Mouse (Mus musculus): ENCODE data around the gene Snx18. TPM values are rescaled to one million over a fixed set of nuclear protein-coding genes. Genes with fewer than 3 reads are reported as not detected.

Snx18 gene
- polyA plus RNA-seq, 1 experiment from 2014 or later, result 15.3 TPM

GRCm38 (mm10) chr13:113640944-113641597 is 22.7 kb upstream of the Snx18 start:
- no peaks in the 10 kb centered on the region for H3K4me1 ChIP-seq (replicated peaks; ENCODE audit: control insufficient read depth, insufficient read depth, low read length)
- no peaks in the 10 kb centered on the region for H3K9me3 ChIP-seq (ENCODE audit: control insufficient read depth, low read length)
- no peak for ATAC-seq (ENCODE audit: low read depth)
- H3K27ac ChIP-seq (ENCODE audit: low read length), result no peak overlapping the region
- WGBS, result 78% methylated on average over 11 of the region's 11 CpGs
- no peak overlapping the region for H3K4me2 ChIP-seq (ENCODE audit: low read depth, low read length)
- H3K36me3 ChIP-seq (ENCODE audit: control insufficient read depth, insufficient read depth, low read length), result no peaks in the 10 kb centered on the region
- H3K9ac ChIP-seq (ENCODE audit: low read length), result no peak overlapping the region
- no peak overlapping the region for H3K4me3 ChIP-seq (ENCODE audit: low read length)
- H3K27me3 ChIP-seq (ENCODE audit: control insufficient read depth, insufficient read depth, low read depth, low read length), result no peaks in the 10 kb centered on the region

GRCm38 (mm10) chr13:113638914-113639313 is 20.6 kb upstream of the Snx18 start:
- no peaks in the 10 kb centered on the region for H3K27me3 ChIP-seq (ENCODE audit: control insufficient read depth, insufficient read depth, low read depth, low read length)
- no peaks in the 10 kb centered on the region for H3K4me1 ChIP-seq (replicated peaks; ENCODE audit: control insufficient read depth, insufficient read depth, low read length)
- no peaks in the 10 kb centered on the region for H3K36me3 ChIP-seq (ENCODE audit: control insufficient read depth, insufficient read depth, low read length)
- H3K27ac ChIP-seq (ENCODE audit: low read length), result no peak overlapping the region
- no peak overlapping the region for H3K9ac ChIP-seq (ENCODE audit: low read length)
- no peak for ATAC-seq (ENCODE audit: low read depth)
- no peaks in the 10 kb centered on the region for H3K9me3 ChIP-seq (ENCODE audit: control insufficient read depth, low read length)
- WGBS, result 25% methylated on average over 7 of the region's 7 CpGs
- H3K4me3 ChIP-seq (ENCODE audit: low read length), result no peak overlapping the region
- no peak overlapping the region for H3K4me2 ChIP-seq (ENCODE audit: low read depth, low read length)

- Histone ChIP-seq H3K36me3 (ENCODE audit: control insufficient read depth, insufficient read depth, low read length) (no peaks in the 10 kb centered on the region), H3K27ac (ENCODE audit: low read length) (no peak overlapping the region), H3K9me3 (ENCODE audit: control insufficient read depth, low read length) (no peaks in the 10 kb centered on the region), H3K27me3 (ENCODE audit: control insufficient read depth, insufficient read depth, low read depth, low read length) (no peaks in the 10 kb centered on the region), H3K4me2 (ENCODE audit: low read depth, low read length) (no peak overlapping the region), H3K9ac (ENCODE audit: low read length) (no peak overlapping the region), H3K4me3 (ENCODE audit: low read length) (no peak overlapping the region), H3K4me1 (replicated peaks; ENCODE audit: control insufficient read depth, insufficient read depth, low read length) (no peaks in the 10 kb centered on the region)
- peak; percentile 26; the same call in 1 of the 2 replicates for ATAC-seq (ENCODE audit: low read depth)
- WGBS, result 66% methylated on average over 17 of the region's 17 CpGs
Observed at GRCm38 (mm10) chr13:113635799-113636222, 17.4 kb upstream of the Snx18 start.

GRCm38 (mm10) chr13:113634732-113635481 is 16.5 kb upstream of the Snx18 start:
- no peaks in the 10 kb centered on the region for H3K36me3 ChIP-seq (ENCODE audit: control insufficient read depth, insufficient read depth, low read length)
- H3K27ac ChIP-seq (ENCODE audit: low read length), result no peak overlapping the region
- H3K4me1 ChIP-seq (replicated peaks; ENCODE audit: control insufficient read depth, insufficient read depth, low read length), result no peaks in the 10 kb centered on the region
- no peak overlapping the region for H3K9ac ChIP-seq (ENCODE audit: low read length)
- H3K9me3 ChIP-seq (ENCODE audit: control insufficient read depth, low read length), result no peaks in the 10 kb centered on the region
- H3K4me3 ChIP-seq (ENCODE audit: low read length), result no peak overlapping the region
- no peaks in the 10 kb centered on the region for H3K27me3 ChIP-seq (ENCODE audit: control insufficient read depth, insufficient read depth, low read depth, low read length)
- H3K4me2 ChIP-seq (ENCODE audit: low read depth, low read length), result no peak overlapping the region
- WGBS, result 47% methylated on average over 15 of the region's 15 CpGs
- ATAC-seq (ENCODE audit: low read depth), result peak; percentile 41; the same call in 1 of the 2 replicates

- H3K27ac ChIP-seq (ENCODE audit: low read length), result no peak overlapping the region
- no peak overlapping the region for H3K9ac ChIP-seq (ENCODE audit: low read length)
- no peaks in the 10 kb centered on the region for H3K9me3 ChIP-seq (ENCODE audit: control insufficient read depth, low read length)
- 50% methylated on average over 6 of the region's 6 CpGs for WGBS
- H3K36me3 ChIP-seq (ENCODE audit: control insufficient read depth, insufficient read depth, low read length), result no peaks in the 10 kb centered on the region
- H3K4me2 ChIP-seq (ENCODE audit: low read depth, low read length), result no peak overlapping the region
- ATAC-seq (ENCODE audit: low read depth), result no peak
- H3K4me1 ChIP-seq (replicated peaks; ENCODE audit: control insufficient read depth, insufficient read depth, low read length), result no peaks in the 10 kb centered on the region
- H3K27me3 ChIP-seq (ENCODE audit: control insufficient read depth, insufficient read depth, low read depth, low read length), result no peaks in the 10 kb centered on the region
- no peak overlapping the region for H3K4me3 ChIP-seq (ENCODE audit: low read length)
Observed at GRCm38 (mm10) chr13:113632506-113632905, 14.1 kb upstream of the Snx18 start.

GRCm38 (mm10) chr13:113627601-113628000 is 9.2 kb upstream of the Snx18 start:
- H3K9me3 ChIP-seq (ENCODE audit: control insufficient read depth, low read length), result no peaks in the 10 kb centered on the region
- no peaks in the 10 kb centered on the region for H3K36me3 ChIP-seq (ENCODE audit: control insufficient read depth, insufficient read depth, low read length)
- H3K27ac ChIP-seq (ENCODE audit: low read length), result no peak overlapping the region
- H3K4me2 ChIP-seq (ENCODE audit: low read depth, low read length), result no peak overlapping the region
- no peak overlapping the region for H3K9ac ChIP-seq (ENCODE audit: low read length)
- H3K27me3 ChIP-seq (ENCODE audit: control insufficient read depth, insufficient read depth, low read depth, low read length), result no peaks in the 10 kb centered on the region
- no peak for ATAC-seq (ENCODE audit: low read depth)
- 78% methylated on average over 8 of the region's 8 CpGs for WGBS
- H3K4me3 ChIP-seq (ENCODE audit: low read length), result no peak overlapping the region
- H3K4me1 ChIP-seq (replicated peaks; ENCODE audit: control insufficient read depth, insufficient read depth, low read length), result peaks cover 4% of the 10 kb centered on the region; the same call in 1 of the 2 replicates

- no peaks in the 10 kb centered on the region for H3K9me3 ChIP-seq (ENCODE audit: control insufficient read depth, low read length)
- no peak for ATAC-seq (ENCODE audit: low read depth)
- H3K27me3 ChIP-seq (ENCODE audit: control insufficient read depth, insufficient read depth, low read depth, low read length), result no peaks in the 10 kb centered on the region
- no peak overlapping the region for H3K4me2 ChIP-seq (ENCODE audit: low read depth, low read length)
- WGBS, result 47% methylated on average over 8 of the region's 8 CpGs
- H3K9ac ChIP-seq (ENCODE audit: low read length), result no peak overlapping the region
- no peaks in the 10 kb centered on the region for H3K36me3 ChIP-seq (ENCODE audit: control insufficient read depth, insufficient read depth, low read length)
- peaks cover 11% of the 10 kb centered on the region; the same call in 1 of the 2 replicates for H3K4me1 ChIP-seq (replicated peaks; ENCODE audit: control insufficient read depth, insufficient read depth, low read length)
- H3K27ac ChIP-seq (ENCODE audit: low read length), result no peak overlapping the region
- no peak overlapping the region for H3K4me3 ChIP-seq (ENCODE audit: low read length)
Observed at GRCm38 (mm10) chr13:113622865-113623255, 4.5 kb upstream of the Snx18 start.

- no peak overlapping the region for H3K9ac ChIP-seq (ENCODE audit: low read length)
- 29% methylated on average over 11 of the region's 11 CpGs for WGBS
- H3K9me3 ChIP-seq (ENCODE audit: control insufficient read depth, low read length), result no peaks in the 10 kb centered on the region
- ATAC-seq (ENCODE audit: low read depth), result no peak
- H3K4me3 ChIP-seq (ENCODE audit: low read length), result no peak overlapping the region
- H3K4me1 ChIP-seq (replicated peaks; ENCODE audit: control insufficient read depth, insufficient read depth, low read length), result peaks cover 13% of the 10 kb centered on the region; the same call in 1 of the 2 replicates
- H3K4me2 ChIP-seq (ENCODE audit: low read depth, low read length), result no peak overlapping the region
- no peak overlapping the region for H3K27ac ChIP-seq (ENCODE audit: low read length)
- H3K36me3 ChIP-seq (ENCODE audit: control insufficient read depth, insufficient read depth, low read length), result no peaks in the 10 kb centered on the region
- H3K27me3 ChIP-seq (ENCODE audit: control insufficient read depth, insufficient read depth, low read depth, low read length), result no peaks in the 10 kb centered on the region
Observed at GRCm38 (mm10) chr13:113622122-113622864, 3.9 kb upstream of the Snx18 start.

- no peak for ATAC-seq (ENCODE audit: low read depth)
- H3K9ac ChIP-seq (ENCODE audit: low read length), result no peak overlapping the region
- H3K27me3 ChIP-seq (ENCODE audit: control insufficient read depth, insufficient read depth, low read depth, low read length), result no peaks in the 10 kb centered on the region
- H3K4me3 ChIP-seq (ENCODE audit: low read length), result no peak overlapping the region
- no peak overlapping the region for H3K4me2 ChIP-seq (ENCODE audit: low read depth, low read length)
- peaks cover 34% of the 10 kb centered on the region for H3K4me1 ChIP-seq (replicated peaks; ENCODE audit: control insufficient read depth, insufficient read depth, low read length)
- no peaks in the 10 kb centered on the region for H3K36me3 ChIP-seq (ENCODE audit: control insufficient read depth, insufficient read depth, low read length)
- WGBS, result 39% methylated on average over 9 of the region's 9 CpGs
- H3K27ac ChIP-seq (ENCODE audit: low read length), result no peak overlapping the region
- no peaks in the 10 kb centered on the region for H3K9me3 ChIP-seq (ENCODE audit: control insufficient read depth, low read length)
Observed at GRCm38 (mm10) chr13:113619003-113619402, 639 bp upstream of the Snx18 start.
